Mouse (Mus musculus) T-cell, adult 2 months (primary cell): ENCODE measurements around the gene Gabarap.

ENCODE experiments used
- DNase-seq: peaks from one replicate; pipeline ENCODE4 v3.0.0; 2022; ENCODE audit warnings: low spot score

Gabarap gene

GRCm38 (mm10) chr11:70021264-70022132, 30.6 kb downstream of the Gabarap start:
- peak; percentile 92 for DNase-seq

GRCm38 (mm10) chr11:70023481-70024150, 32.7 kb downstream of the Gabarap start:
- no peak for DNase-seq

GRCm38 (mm10) chr11:70024151-70024514, 33.2 kb downstream of the Gabarap start:
- no peak for DNase-seq

- DNase-seq, result no peak
Measured at GRCm38 (mm10) chr11:70026689-70027088, 35.7 kb downstream of the Gabarap start.

GRCm38 (mm10) chr11:70027397-70027796, 36.5 kb downstream of the Gabarap start:
- peak; percentile 50 for DNase-seq

GRCm38 (mm10) chr11:70028401-70029129, 37.6 kb downstream of the Gabarap start:
- DNase-seq, result no peak

GRCm38 (mm10) chr11:70029130-70029801, 38.3 kb downstream of the Gabarap start:
- DNase-seq, result peak; percentile 93

GRCm38 (mm10) chr11:70029829-70030550, 39.0 kb downstream of the Gabarap start:
- DNase-seq, result no peak

GRCm38 (mm10) chr11:70030651-70031320, 39.8 kb downstream of the Gabarap start:
- no peak for DNase-seq

GRCm38 (mm10) chr11:70031321-70031670, 40.4 kb downstream of the Gabarap start:
- DNase-seq, result no peak

- no peak for DNase-seq
Measured at GRCm38 (mm10) chr11:70038174-70038573, 47.2 kb downstream of the Gabarap start.

GRCm38 (mm10) chr11:70039631-70040030, 48.7 kb downstream of the Gabarap start:
- no peak for DNase-seq

GRCm38 (mm10) chr11:70040184-70040583, 49.2 kb downstream of the Gabarap start:
- no peak for DNase-seq

GRCm38 (mm10) chr11:70042309-70043085, 51.6 kb downstream of the Gabarap start:
- DNase-seq, result no peak

- DNase-seq, result no peak
Measured at GRCm38 (mm10) chr11:70043665-70044064, 52.7 kb downstream of the Gabarap start.
